Mouse (Mus musculus) urinary bladder, postnatal 14 days (tissue): Measurements from ENCODE around the gene Vmn2r88.
"Not testable (repeated sequence)": the region's sequence is repeated elsewhere in the genome, so short reads cannot be mapped to it uniquely, and the experiment has no call there.

Experiments
- DNase-seq: peaks from one replicate; pipeline ENCODE4 v3.0.0; 2021; ENCODE audit warnings: low spot score

Vmn2r88 gene

GRCm38 (mm10) chr14:51410520-51410919, at the start of gene Vmn2r88:
Gene Vmn2r88, plus strand, starts transcription at chr14:51410820.
- no peak for DNase-seq

GRCm38 (mm10) chr14:51361456-51361855, 49.2 kb upstream of the Vmn2r88 start, which contains the start of gene Gm7247:
Gene Gm7247, plus strand, starts transcription at chr14:51361756.
- DNase-seq: no peak

- no peak for DNase-seq
These were observed 27.8 kb upstream of the Vmn2r88 start for GRCm38 (mm10) chr14:51382805-51383204.

GRCm38 (mm10) chr14:51384351-51384750, 26.3 kb upstream of the Vmn2r88 start:
- DNase-seq: no peak

- DNase-seq: no peak
These were observed 24.9 kb upstream of the Vmn2r88 start for GRCm38 (mm10) chr14:51385741-51386140.

GRCm38 (mm10) chr14:51387768-51388167, 22.9 kb upstream of the Vmn2r88 start:
- DNase-seq: no peak

- no peak for DNase-seq
These were observed 22.4 kb upstream of the Vmn2r88 start for GRCm38 (mm10) chr14:51388222-51388621.

- DNase-seq: no peak
These were observed 13.3 kb downstream of the Vmn2r88 start for GRCm38 (mm10) chr14:51423885-51424284.

- DNase-seq: not testable (repeated sequence)
These were observed 19.5 kb downstream of the Vmn2r88 start for GRCm38 (mm10) chr14:51430138-51430537.

GRCm38 (mm10) chr14:51434546-51434945, 23.9 kb downstream of the Vmn2r88 start:
- no peak for DNase-seq

GRCm38 (mm10) chr14:51435020-51435419, 24.4 kb downstream of the Vmn2r88 start:
- no peak for DNase-seq

- no peak for DNase-seq
These were observed 28.3 kb downstream of the Vmn2r88 start for GRCm38 (mm10) chr14:51438955-51439354.

- DNase-seq: not testable (repeated sequence)
These were observed 40.9 kb downstream of the Vmn2r88 start, which contains the start of gene Vmn2r89 for GRCm38 (mm10) chr14:51451557-51451956. Gene Vmn2r89, plus strand, starts transcription at chr14:51451857.
